Mouse (Mus musculus): ENCODE measurements around the gene H2-Ab1. TPM values are rescaled to one million over a fixed set of nuclear protein-coding genes. Genes with fewer than 3 reads are reported as not detected.

Gene H2-Ab1
- polyA plus RNA-seq (2012), result 360 and 375 TPM in 2 replicates

DNA sequence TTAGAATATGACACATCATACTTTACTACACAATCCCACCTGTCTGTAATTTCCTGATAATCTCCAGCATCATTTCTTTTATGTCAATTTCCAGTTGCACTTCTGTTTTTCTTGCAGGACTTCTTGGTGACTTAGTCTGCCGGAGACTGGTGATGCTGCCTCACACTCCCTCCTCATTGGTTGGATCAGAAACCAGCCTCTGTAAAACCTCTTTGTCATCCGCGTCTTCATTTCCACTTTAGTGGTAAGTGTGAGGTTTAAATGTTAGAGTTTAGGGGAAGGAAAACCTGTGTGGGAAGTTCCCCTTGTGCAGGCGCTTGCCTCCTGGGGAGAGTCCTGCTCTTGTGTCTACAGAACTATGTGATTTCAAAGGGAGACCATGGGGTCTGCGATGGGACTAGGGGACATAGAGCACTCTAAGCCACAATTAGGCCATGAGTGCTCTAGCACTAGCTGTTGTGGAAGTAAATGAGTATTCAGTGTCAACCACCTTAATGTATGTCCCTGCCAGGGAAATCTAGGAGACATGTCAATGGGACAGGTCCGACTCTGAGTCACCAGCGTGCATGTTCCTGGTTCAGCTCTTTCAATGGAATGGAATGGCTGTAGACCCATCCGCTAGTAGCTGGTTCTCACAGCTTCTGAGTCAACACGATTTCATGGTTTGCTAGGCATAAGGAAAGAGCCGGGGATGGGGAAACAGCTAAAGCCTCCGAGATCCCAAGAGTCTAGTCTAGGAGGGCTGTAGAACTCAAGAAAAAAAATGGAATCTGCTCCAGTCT, at the start of gene H2-Ab1:
TSS of gene H2-Ab1 (plus strand) at position 96 of the 782 bp plus-strand sequence.

GRCm38 (mm10) chr17:34238706-34239105, 18.8 kb upstream of the H2-Ab1 start, which contains the start of gene H2-Ob:
Gene H2-Ob, plus strand, starts transcription at chr17:34238903.

GRCm38 (mm10) chr17:34287648-34288047, 30.2 kb downstream of the H2-Ab1 start, which contains the start of gene H2-Aa:
Gene H2-Aa, minus strand, starts transcription at chr17:34287823.

GRCm38 (mm10) chr17:34305380-34306030, 48.0 kb downstream of the H2-Ab1 start, which contains the start of gene H2-Eb1:
Gene H2-Eb1, plus strand, starts transcription at chr17:34305867.

Other genes starting within 250 kb of the H2-Ab1 start
- gene Ring1, start 233.0 kb upstream of the H2-Ab1 start, polyA plus RNA-seq (2012), result 50.5 and 69.1 TPM in 2 replicates
- 73.4 and 93.4 TPM in 2 replicates for gene H2-Ke6, start 229.6 kb upstream of the H2-Ab1 start, polyA plus RNA-seq (2012)
- gene Slc39a7, start 226.0 kb upstream of the H2-Ab1 start, polyA plus RNA-seq (2012), result 124 and 129 TPM in 2 replicates
- 259 and 275 TPM in 2 replicates for gene Rxrb, start 225.9 kb upstream of the H2-Ab1 start, polyA plus RNA-seq (2012)
- gene Col11a2, start 218.3 kb upstream of the H2-Ab1 start, polyA plus RNA-seq (2012), result 18.1 and 22.9 TPM in 2 replicates
- gene H2-Oa, start 165.3 kb upstream of the H2-Ab1 start, polyA plus RNA-seq (2012), result 18.9 and 21.5 TPM in 2 replicates
- gene H2-DMa, start 138.1 kb upstream of the H2-Ab1 start, polyA plus RNA-seq (2012), result 87.7 and 91.4 TPM in 2 replicates
- 509 and 540 TPM in 2 replicates for gene Brd2, start 135.1 kb upstream of the H2-Ab1 start, polyA plus RNA-seq (2012)
- 3.6 and 4.5 TPM in 2 replicates for gene H2-DMb2, start 114.4 kb upstream of the H2-Ab1 start, polyA plus RNA-seq (2012)
- gene H2-DMb1, start 104.6 kb upstream of the H2-Ab1 start, polyA plus RNA-seq (2012), result 42.5 and 51.0 TPM in 2 replicates
- 141 TPM in 2 replicates for gene Tap1, start 70.1 kb upstream of the H2-Ab1 start, polyA plus RNA-seq (2012)
- gene Psmb9, start 69.9 kb upstream of the H2-Ab1 start, polyA plus RNA-seq (2012), result 78.2 and 85.0 TPM in 2 replicates
- gene Psmb8, start 60.0 kb upstream of the H2-Ab1 start, polyA plus RNA-seq (2012), result 393 and 403 TPM in 2 replicates
- 218 and 296 TPM in 2 replicates for gene Tap2, start 54.2 kb upstream of the H2-Ab1 start, polyA plus RNA-seq (2012)
- gene H2-Ob, start 18.8 kb upstream of the H2-Ab1 start, polyA plus RNA-seq (2012), result 10.4 and 14.9 TPM in 2 replicates
- gene H2-Aa, start 30.1 kb downstream of the H2-Ab1 start, polyA plus RNA-seq (2012), result 31.4 and 35.0 TPM in 2 replicates
- 53.5 and 61.7 TPM in 2 replicates for gene H2-Eb1, start 48.2 kb downstream of the H2-Ab1 start, polyA plus RNA-seq (2012)
- gene H2-Eb2, start 68.0 kb downstream of the H2-Ab1 start, polyA plus RNA-seq (2012), result 0.03 TPM in 1 of 2 replicates, not detected in the other
- gene Btnl2, start 97.1 kb downstream of the H2-Ab1 start, polyA plus RNA-seq (2012), result 0.02 TPM in 1 of 2 replicates, not detected in the other
- gene Btnl1, start 119.4 kb downstream of the H2-Ab1 start, polyA plus RNA-seq (2012), result not detected in 2 replicates
- 0.09 and 0.53 TPM in 2 replicates for gene BC051142, start 141.1 kb downstream of the H2-Ab1 start, polyA plus RNA-seq (2012)
- not detected in 2 replicates for gene Btnl4, start 219.6 kb downstream of the H2-Ab1 start, polyA plus RNA-seq (2012)

Data from megakaryocyte-erythroid progenitor cell, adult 5 weeks (primary cell).